Mouse (Mus musculus) intestine, embryonic 16.5 days (tissue): ENCODE results near the gene Anks1. TPM values are rescaled to one million over a fixed set of nuclear protein-coding genes. Genes with fewer than 3 reads are reported as not detected.
A peak's percentile ranks its signal among the peaks of the same experiment; 100 is the strongest.

ENCODE experiments used
- ATAC-seq: fragments of 200-750 bp; cut with Nextera tagmentation; 2 replicates; pipeline ENCODE4 v1.8.0; 2017; ENCODE audit warnings: moderate TSS enrichment, moderate library complexity
- H3K27ac ChIP-seq: fragments of 300-500 bp; sonication (generic); 2 replicates; pipeline ENCODE4 v1.5.1; 2014; ENCODE audit warnings: mild to moderate bottlenecking, low read length
- H3K27me3 ChIP-seq: fragments of 300-500 bp; sonication (generic); replicated peaks from 2 replicates; pipeline ENCODE4 v1.6.1; 2014; ENCODE audit warnings: low read length, control low read depth, mixed read lengths; ENCODE audit not compliant: control insufficient read depth, insufficient read depth
- H3K36me3 ChIP-seq: fragments of 300-500 bp; sonication (generic); 2 replicates; pipeline ENCODE4 v1.6.1; 2014; ENCODE audit warnings: low read length, control low read depth; ENCODE audit not compliant: control insufficient read depth, insufficient read depth
- H3K4me1 ChIP-seq: fragments of 300-500 bp; sonication (generic); 2 replicates; pipeline ENCODE4 v1.6.1; 2014; ENCODE audit warnings: low read length, control low read depth, mixed read lengths; ENCODE audit not compliant: control insufficient read depth, insufficient read depth
- H3K4me2 ChIP-seq: fragments of 300-500 bp; sonication (generic); 2 replicates; pipeline ENCODE4 v1.6.1; 2014; ENCODE audit warnings: low read depth, low read length, control low read depth
- H3K4me3 ChIP-seq: fragments of 300-500 bp; sonication (generic); 2 replicates; pipeline ENCODE4 v1.5.1; 2014; ENCODE audit warnings: mild to moderate bottlenecking, low read length
- H3K9ac ChIP-seq: fragments of 300-500 bp; sonication (generic); 2 replicates; pipeline ENCODE4 v1.6.1; 2014; ENCODE audit warnings: low read depth, low read length
- H3K9me3 ChIP-seq: fragments of 300-500 bp; sonication (generic); 2 replicates; pipeline ENCODE4 v1.6.1; 2016; ENCODE audit warnings: low read length, control low read depth; ENCODE audit not compliant: control insufficient read depth
- WGBS: fragments of 180-500 bp; shearing (Covaris S2); extraction: QIAGEN DNeasy Blood & Tissue Kit; methylation state at CpG from one replicate; pipeline ENCODE4 v1.1.7; 2014; 5-methylcytosine and 5-hydroxymethylcytosine counted together
- polyA plus RNA-seq: library from polyadenylated mRNA; unstranded; fragments of >200 nt; fragmentation: Nextera tagmentation; extraction: Ambion mirVana; gene quantifications from 2 replicates; pipeline ENCODE4 v1.2.1, GENCODE M21; 2015

The Anks1 gene
- polyA plus RNA-seq: 10.0 and 11.4 TPM in 2 replicates

DNA sequence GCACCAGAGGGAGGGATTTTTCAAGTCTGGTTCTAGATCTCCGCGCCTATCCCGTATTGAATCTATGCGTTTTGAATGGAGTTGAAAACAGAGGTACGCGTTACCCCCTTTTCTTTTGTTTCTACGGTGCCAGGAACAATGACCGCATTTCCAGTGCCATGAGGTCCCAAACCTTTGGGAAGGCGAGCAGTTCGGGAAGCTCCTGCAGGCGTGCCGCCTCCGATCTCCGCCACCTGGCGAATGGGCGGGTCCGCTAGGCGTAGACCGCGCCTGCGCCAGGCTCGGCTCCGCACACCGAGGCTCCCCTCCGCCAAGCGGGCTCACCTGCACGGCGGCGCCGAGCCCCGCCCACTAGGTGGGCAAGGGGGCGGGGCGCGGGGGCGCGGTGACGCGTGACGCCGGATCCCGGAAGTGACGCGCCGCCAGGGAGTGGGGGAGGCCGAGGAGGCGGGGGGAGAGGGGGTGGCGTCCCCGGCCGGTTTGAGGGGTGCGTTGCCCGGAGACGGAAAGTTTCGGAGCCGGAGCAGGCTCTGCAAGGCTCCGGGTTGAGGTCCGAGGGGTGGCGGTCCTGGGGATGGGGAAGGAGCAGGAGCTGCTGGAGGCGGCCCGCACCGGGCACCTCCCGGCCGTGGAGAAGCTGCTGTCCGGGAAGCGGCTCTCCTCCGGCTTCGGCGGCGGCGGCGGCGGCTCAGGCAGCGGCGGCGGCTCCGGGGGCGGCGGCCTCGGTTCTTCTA lies at the start of gene Anks1:
Gene Anks1, plus strand, starts transcription at position 419 of the 734 bp plus-strand sequence.
- Histone ChIP-seq H3K4me2 (peak within 1 kb of the TSS; percentile 96), H3K9me3 (no peaks in the 10 kb centered on the region), H3K4me3 (peak within 1 kb of the TSS; percentile 78), H3K27me3 (no peaks in the 10 kb centered on the region), H3K9ac (peak within 1 kb of the TSS; percentile 85), H3K36me3 (peaks cover 2% of the 10 kb centered on the region; the same call in 1 of the 2 replicates), H3K4me1 (peaks cover 35% of the 10 kb centered on the region), H3K27ac (peak within 1 kb of the TSS; percentile 86)
- WGBS: under 1% methylated on average over 73 of the region's 78 CpGs
- peak; percentile 92 for ATAC-seq

DNA sequence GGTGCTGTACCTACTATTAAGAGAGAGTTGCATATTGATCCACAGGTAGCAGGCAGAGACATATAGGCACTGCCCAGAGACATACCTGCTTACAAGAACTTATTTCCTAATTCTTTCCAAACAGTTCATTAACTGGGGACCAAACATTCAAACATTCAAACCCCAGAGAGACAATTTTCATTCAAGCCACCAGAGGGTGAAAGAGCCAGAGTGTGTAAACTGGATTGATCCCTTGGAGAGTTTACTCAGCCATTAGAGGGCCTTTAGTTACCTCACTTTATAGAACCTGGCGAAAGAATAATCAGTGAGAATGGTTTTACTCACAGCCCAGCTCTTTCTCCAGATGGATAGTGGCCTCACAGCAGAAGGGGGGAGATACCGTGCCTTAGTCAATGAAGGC lies 43.6 kb upstream of the Anks1 start:
- peaks cover 6% of the 10 kb centered on the region for H3K4me1 ChIP-seq
- no peak overlapping the region for H3K9ac ChIP-seq
- no peak overlapping the region for H3K4me2 ChIP-seq
- H3K27me3 ChIP-seq: no peaks in the 10 kb centered on the region
- no peaks in the 10 kb centered on the region for H3K9me3 ChIP-seq
- ATAC-seq: no peak
- no peak overlapping the region for H3K4me3 ChIP-seq
- H3K36me3 ChIP-seq: no peaks in the 10 kb centered on the region
- 69% methylated on average over 2 of the region's 2 CpGs for WGBS
- H3K27ac ChIP-seq: no peak overlapping the region

DNA sequence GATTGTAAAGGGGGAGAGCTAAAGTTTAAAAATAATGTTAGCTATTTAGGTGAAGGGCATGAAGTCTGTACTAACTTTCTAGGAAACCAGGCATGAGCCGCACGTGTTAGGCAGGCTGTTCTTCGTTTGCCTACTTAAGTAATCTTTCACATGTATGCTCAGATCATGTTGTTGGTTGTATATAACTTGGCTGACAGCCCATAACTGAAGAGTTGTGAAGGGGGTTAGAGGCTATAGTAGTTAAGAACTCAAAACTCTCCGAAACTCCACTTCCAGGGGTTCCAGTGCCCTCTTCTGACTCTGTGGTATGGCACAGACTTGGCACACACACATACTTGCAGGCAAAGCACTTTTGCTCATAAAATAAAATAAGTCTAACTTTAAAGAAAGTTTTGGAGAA lies 42.4 kb upstream of the Anks1 start:
- H3K27ac ChIP-seq: no peak overlapping the region
- 67% methylated on average over 4 of the region's 4 CpGs for WGBS

DNA sequence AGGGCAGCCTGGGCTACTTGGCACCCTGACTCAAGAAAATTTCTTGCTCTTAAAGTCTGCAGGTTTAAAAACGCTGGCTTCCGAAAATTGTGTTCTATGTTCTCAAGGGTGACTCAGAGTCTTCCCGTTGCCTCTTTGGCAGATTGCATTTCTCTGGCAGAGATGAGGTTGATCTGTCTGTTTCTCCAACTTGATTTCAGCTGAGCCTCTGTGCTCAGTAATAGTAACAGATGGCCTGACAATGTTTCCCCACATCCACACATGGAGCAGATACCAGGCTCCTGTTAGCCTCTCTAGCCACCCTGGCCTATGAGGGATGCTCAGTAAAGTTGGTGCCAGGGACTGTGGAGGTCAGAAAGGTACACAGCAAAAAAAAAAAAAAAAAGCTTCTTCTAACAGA lies 37.3 kb upstream of the Anks1 start:
- Histone ChIP-seq H3K36me3 (no peaks in the 10 kb centered on the region), H3K27me3 (no peaks in the 10 kb centered on the region), H3K4me2 (no peak overlapping the region), H3K4me3 (no peak overlapping the region), H3K27ac (no peak overlapping the region), H3K9me3 (no peaks in the 10 kb centered on the region), H3K4me1 (peaks cover 9% of the 10 kb centered on the region; the same call in 1 of the 2 replicates), H3K9ac (no peak overlapping the region)
- 94% methylated on average over 3 of the region's 3 CpGs for WGBS
- no peak for ATAC-seq

More for the DNA sequence above, 42.4 kb upstream of the Anks1 start:
- no peaks in the 10 kb centered on the region for H3K27me3 ChIP-seq
- no peaks in the 10 kb centered on the region for H3K36me3 ChIP-seq
- peaks cover 6% of the 10 kb centered on the region for H3K4me1 ChIP-seq
- H3K9ac ChIP-seq: no peak overlapping the region
- no peak overlapping the region for H3K4me2 ChIP-seq
- no peak overlapping the region for H3K4me3 ChIP-seq
- H3K9me3 ChIP-seq: no peaks in the 10 kb centered on the region
- ATAC-seq: no peak

DNA sequence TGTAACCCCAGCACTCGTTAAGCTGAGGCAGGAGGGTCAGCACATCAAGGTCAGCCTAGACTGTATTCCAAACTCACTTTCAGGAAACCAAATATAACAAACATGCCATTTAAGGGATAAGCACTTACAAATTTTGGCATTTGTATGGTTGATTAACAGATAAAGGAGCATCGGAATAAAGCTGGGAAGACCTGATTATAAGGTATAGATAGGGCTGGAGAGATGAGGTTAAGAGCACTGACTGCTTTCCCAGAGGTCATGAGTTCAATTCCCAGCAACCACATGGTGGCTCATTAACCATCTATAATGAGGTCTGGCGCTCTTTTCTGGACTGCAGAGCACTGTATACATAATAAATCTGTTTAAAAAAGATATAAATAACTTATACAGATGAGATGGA lies 35.5 kb upstream of the Anks1 start:
- Histone ChIP-seq H3K36me3 (no peaks in the 10 kb centered on the region; the same call in 1 of the 2 replicates), H3K27ac (no peak overlapping the region), H3K9ac (no peak overlapping the region), H3K4me1 (peaks cover 9% of the 10 kb centered on the region; the same call in 1 of the 2 replicates), H3K9me3 (no peaks in the 10 kb centered on the region), H3K4me3 (no peak overlapping the region), H3K27me3 (no peaks in the 10 kb centered on the region), H3K4me2 (no peak overlapping the region)
- WGBS: 53% methylated on average over 3 of the region's 3 CpGs
- no peak for ATAC-seq

DNA sequence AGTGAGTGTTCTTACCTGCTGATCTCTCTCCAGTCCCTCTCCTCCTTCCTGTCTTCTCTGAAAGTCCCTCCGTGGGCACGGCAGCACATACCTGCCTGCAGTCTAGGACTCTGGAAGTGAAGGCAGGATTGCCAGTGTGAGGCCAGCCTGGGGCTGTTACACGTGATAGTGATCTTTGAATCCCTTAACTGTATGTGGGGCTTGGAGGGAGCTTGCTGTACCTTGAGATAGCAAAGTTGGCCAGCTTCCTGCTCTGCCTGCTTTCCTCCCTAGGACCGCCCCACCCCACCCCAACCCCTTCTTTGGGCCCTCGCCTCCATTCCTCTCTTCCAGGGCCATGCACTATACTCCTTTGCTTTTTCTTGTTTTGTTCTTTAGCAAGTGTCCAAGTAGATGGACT lies 34.6 kb upstream of the Anks1 start:
- 0 out of 2 replicates have a peak overlapping the region, but pooled peaks have one; percentile 14 for H3K27ac ChIP-seq
- H3K27me3 ChIP-seq: no peaks in the 10 kb centered on the region
- whole genome bisulfite sequencing: 52% methylated on average over 5 of the region's 5 CpGs
- H3K4me3 ChIP-seq: no peak overlapping the region
- 0 out of 2 replicates have a peak overlapping the region, but pooled peaks have one; percentile 7 for H3K4me2 ChIP-seq
- peaks cover 9% of the 10 kb centered on the region; the same call in 1 of the 2 replicates for H3K4me1 ChIP-seq
- H3K9me3 ChIP-seq: no peaks in the 10 kb centered on the region
- H3K9ac ChIP-seq: no peak overlapping the region
- H3K36me3 ChIP-seq: no peaks in the 10 kb centered on the region; the same call in 1 of the 2 replicates
- ATAC-seq: peak; percentile 93

DNA sequence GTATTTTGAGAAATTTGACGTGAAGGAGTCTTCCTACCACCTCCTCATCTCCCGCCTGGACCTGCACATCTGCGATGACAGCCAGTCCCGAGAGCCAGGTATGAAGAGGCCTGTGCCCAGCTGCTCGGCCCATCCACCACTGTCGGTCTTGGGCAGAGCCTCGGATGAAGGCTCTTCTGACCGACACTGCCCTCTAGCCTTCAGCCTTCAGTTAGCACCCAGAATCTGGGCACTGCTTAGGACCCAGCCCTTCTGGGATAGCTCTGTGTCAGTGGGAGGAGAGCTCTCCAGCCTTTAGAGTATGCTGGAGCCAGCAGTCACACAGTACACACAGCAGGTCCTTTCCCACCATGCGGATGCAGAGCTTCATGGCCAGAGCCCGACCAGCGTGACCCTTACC lies 27.6 kb upstream of the Anks1 start:
- H3K4me3 ChIP-seq: no peak overlapping the region
- no peak overlapping the region for H3K4me2 ChIP-seq
- H3K9ac ChIP-seq: no peak overlapping the region
- WGBS: 61% methylated on average over 11 of the region's 11 CpGs
- H3K27me3 ChIP-seq: no peaks in the 10 kb centered on the region
- no peak for ATAC-seq
- no peaks in the 10 kb centered on the region for H3K9me3 ChIP-seq
- no peaks in the 10 kb centered on the region for H3K4me1 ChIP-seq
- peaks cover 12% of the 10 kb centered on the region for H3K36me3 ChIP-seq
- H3K27ac ChIP-seq: no peak overlapping the region

DNA sequence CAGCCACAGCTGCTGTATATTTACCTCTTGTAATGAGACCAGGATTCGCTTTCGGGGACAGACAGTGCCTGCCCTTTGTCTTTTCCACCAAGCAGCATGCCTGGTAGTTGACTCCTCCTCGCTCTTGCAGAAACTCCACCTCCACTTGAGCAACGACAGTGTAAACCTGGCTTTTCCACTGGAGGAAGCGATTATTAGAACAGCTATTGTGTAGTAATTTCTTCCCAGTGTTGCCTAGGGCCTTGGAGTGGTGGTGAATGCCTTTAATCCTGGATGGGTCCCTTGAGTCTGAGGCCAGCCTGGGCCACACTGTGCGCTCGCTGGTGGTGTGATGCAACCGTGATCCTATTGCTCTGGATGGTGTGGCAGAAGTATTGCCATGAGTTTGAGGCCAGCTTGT lies 26.0 kb upstream of the Anks1 start:
- Histone ChIP-seq H3K4me2 (no peak overlapping the region), H3K27me3 (no peaks in the 10 kb centered on the region), H3K9ac (no peak overlapping the region), H3K27ac (no peak overlapping the region), H3K4me3 (no peak overlapping the region), H3K36me3 (peaks cover 19% of the 10 kb centered on the region), H3K4me1 (no peaks in the 10 kb centered on the region), H3K9me3 (no peaks in the 10 kb centered on the region)
- no peak for ATAC-seq
- 90% methylated on average over 8 of the region's 8 CpGs for WGBS

DNA sequence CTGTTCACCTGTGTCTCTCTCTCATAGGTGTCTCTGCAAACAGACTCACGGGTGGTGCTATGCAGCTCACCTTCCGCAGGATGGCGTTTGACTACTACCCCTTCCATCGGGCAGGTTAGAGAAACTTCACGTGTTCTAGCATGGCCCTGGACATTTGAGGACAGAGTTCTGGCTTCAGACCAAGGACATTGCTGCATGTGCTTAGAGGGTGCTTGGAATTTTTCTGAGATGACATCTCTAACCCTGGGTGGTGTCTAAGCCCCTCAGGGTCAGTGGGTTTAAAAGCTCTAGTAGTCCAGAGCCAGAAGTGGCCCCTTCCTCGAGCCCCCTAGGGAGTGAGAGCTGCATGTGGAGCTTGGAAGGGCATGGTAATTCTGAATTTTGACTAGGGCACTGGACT lies 25.1 kb upstream of the Anks1 start:
- no peak overlapping the region for H3K27ac ChIP-seq
- H3K4me2 ChIP-seq: no peak overlapping the region
- peaks cover 19% of the 10 kb centered on the region for H3K36me3 ChIP-seq
- WGBS: 93% methylated on average over 6 of the region's 6 CpGs
- no peaks in the 10 kb centered on the region for H3K27me3 ChIP-seq
- H3K9ac ChIP-seq: no peak overlapping the region
- no peaks in the 10 kb centered on the region for H3K4me1 ChIP-seq
- ATAC-seq: no peak
- no peaks in the 10 kb centered on the region for H3K9me3 ChIP-seq
- no peak overlapping the region for H3K4me3 ChIP-seq
